Mouse (Mus musculus): ENCODE data around the gene Spcs2.

DNA sequence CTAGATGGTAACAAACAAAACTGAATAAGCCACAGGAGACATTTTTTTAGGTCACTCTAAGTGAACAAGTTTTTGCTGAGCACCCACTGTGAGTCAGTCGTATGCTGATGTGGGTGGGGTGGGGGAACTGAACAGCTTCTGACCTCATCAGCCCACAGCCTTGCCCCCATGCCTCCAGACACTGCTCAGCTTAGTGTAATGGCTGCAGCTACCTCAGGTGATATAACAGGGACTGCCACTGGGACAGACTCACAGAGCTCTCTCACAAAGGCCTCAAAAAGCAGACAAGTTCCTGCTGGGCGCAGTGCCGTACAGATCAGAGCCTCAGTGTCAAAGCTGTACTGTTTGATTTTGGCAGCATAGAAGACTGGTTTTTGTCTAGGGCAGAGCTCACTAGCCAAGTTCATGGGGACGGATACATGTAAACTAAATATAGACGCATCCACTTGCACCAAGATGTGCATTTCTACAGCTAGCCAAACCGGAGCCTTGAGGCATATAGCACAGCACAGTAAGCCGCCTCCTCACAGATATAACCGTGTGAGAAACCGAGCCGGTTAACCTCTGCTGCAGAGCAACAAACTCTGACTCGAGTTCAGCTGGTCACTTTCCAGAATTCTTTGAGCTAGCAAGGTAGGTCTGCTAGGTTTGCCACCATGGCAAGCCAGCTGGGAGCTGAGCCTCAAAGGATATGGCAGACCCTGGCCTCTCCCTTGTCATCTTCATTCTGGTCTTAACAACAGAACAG, 39.8 kb upstream of the Spcs2 start:
- TF ChIP-seq GATA1 (IDR thresholded peaks at IDR 0.05; ENCODE audit: low read length), result no peak
- TF ChIP-seq TAL1 (IDR thresholded peaks at IDR 0.05; ENCODE audit: low read length), result no peak
